Mouse (Mus musculus): ENCODE data around the gene Lcp1. TPM values are rescaled to one million over a fixed set of nuclear protein-coding genes. Genes with fewer than 3 reads are reported as not detected.

The Lcp1 gene
- 0.01 TPM for polyA plus RNA-seq (2012; fragmentation: generic; extraction: Trizol)
- long read RNA-seq, experiment 1, result 0 reads
- long read RNA-seq, experiment 2, result 0 reads

DNA sequence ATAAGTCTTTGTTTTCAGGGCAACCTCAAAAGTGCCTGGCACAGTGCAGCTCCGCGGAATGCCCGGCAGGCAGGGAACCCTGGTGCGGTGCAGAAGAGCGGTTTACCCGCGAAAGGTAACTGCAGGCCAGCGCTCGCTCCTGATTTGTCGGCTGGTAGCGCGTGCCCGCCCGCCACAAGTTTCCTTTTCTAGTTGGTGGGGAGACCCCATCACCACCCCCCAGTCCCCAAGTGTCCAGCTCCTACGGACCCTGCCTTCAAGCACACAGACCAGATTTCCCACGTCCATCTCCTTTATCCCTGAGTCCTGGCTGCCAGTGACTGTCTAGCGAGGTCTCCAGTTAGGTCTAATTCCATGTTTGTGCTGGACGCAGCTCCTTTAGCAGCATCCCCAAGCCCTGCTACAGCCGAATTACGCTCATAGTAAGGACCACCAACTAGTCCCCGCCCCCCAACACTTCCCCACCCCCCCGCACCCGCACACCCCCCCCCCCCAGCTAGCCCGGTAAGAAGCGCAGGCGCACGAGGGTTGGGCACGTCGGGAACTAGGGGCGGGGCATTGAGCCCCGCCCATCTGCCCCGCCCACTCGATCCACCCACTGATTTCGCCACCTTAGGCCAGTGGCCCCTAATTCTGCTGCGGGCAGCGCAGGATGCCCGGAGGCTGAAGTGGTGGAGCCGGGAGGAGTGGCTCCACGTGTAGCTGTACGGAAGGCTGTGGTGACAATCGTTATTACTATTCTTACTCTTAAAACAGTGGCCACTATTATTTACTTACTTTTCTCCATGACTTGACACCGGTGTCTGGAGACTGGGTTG, at the start of gene Lcp1, which contains the start of gene Lrrc63:
TSS of gene Lcp1 (plus strand) at position 601 of the 818 bp plus-strand sequence.
TSS of gene Lrrc63 (minus strand) at position 381 of the 818 bp plus-strand sequence.
- H3ac ChIP-seq (ENCODE audit: control insufficient read depth, insufficient read length, low read depth), result peak within 1 kb of the TSS; percentile 10
- H3K79me3 ChIP-seq (ENCODE audit: low read depth), result no peaks in the 10 kb centered on the region
- H3K27me3 ChIP-seq (ENCODE audit: control insufficient read depth, insufficient read depth, insufficient read length), result peaks cover 31% of the 10 kb centered on the region
- no peak for TF ChIP-seq MYOG (IDR thresholded peaks at IDR 0.05; ENCODE audit: control insufficient read depth, extremely low read depth, insufficient read length)
- TF ChIP-seq MAX (IDR thresholded peaks at IDR 0.05), result no peak
- TF ChIP-seq CTCF (IDR thresholded peaks at IDR 0.05; ENCODE audit: control insufficient read depth, insufficient read depth, insufficient read length), result no peak
- TF ChIP-seq MYOD1 (IDR thresholded peaks at IDR 0.05; ENCODE audit: control insufficient read depth, insufficient read length, low read depth), result no peak
- H3K79me2 ChIP-seq (ENCODE audit: control insufficient read depth, insufficient read depth), result no peaks in the 10 kb centered on the region
- H3K4me3 ChIP-seq (ENCODE audit: insufficient read depth, poor library complexity, severe bottlenecking), result no peak within 1 kb of the TSS
- no peaks in the 10 kb centered on the region for H3K36me3 ChIP-seq (ENCODE audit: control insufficient read depth, insufficient read depth)

DNA sequence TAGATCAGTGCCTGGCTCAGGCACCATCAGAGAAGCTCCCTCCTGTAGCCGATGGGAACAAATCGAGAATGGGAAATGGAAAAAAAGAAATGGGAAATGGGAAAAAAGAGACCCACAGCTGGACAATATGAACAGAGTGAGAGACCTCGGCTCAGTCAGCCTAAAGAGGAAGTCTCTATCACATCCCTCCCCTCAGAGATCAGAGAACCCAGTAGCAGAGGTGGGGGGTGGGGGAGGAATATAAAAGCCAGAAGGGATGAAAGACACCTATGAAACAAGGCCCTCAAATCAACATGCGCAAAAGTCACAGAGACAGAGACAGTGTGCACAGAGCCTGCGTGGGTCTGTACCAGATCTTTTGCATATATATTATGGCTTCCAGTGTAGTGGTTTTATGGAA, 27.9 kb upstream of the Lcp1 start:
- Histone ChIP-seq H3K79me3 (ENCODE audit: low read depth) (no peaks in the 10 kb centered on the region), H3K4me3 (ENCODE audit: insufficient read depth, poor library complexity, severe bottlenecking) (no peak overlapping the region), H3K79me2 (ENCODE audit: control insufficient read depth, insufficient read depth) (no peaks in the 10 kb centered on the region), H3K36me3 (ENCODE audit: control insufficient read depth, insufficient read depth) (no peaks in the 10 kb centered on the region), H3ac (ENCODE audit: control insufficient read depth, insufficient read length, low read depth) (no peak overlapping the region), H3K27me3 (ENCODE audit: control insufficient read depth, insufficient read depth, insufficient read length) (peaks cover 6% of the 10 kb centered on the region)
- TF ChIP-seq MYOG (IDR thresholded peaks at IDR 0.05; ENCODE audit: control insufficient read depth, extremely low read depth, insufficient read length) (no peak), CEBPB (IDR thresholded peaks at IDR 0.05; ENCODE audit: low read depth) (no peak), MAX (IDR thresholded peaks at IDR 0.05) (no peak), MYOD1 (IDR thresholded peaks at IDR 0.05; ENCODE audit: control insufficient read depth, insufficient read length, low read depth) (no peak), FOSL1 (IDR thresholded peaks at IDR 0.05; ENCODE audit: insufficient read depth, low read length, poor library complexity, severe bottlenecking) (no peak), USF1 (IDR thresholded peaks at IDR 0.05; ENCODE audit: low read depth) (no peak), CTCF (IDR thresholded peaks at IDR 0.05; ENCODE audit: control insufficient read depth, insufficient read depth, insufficient read length) (no peak)

DNA sequence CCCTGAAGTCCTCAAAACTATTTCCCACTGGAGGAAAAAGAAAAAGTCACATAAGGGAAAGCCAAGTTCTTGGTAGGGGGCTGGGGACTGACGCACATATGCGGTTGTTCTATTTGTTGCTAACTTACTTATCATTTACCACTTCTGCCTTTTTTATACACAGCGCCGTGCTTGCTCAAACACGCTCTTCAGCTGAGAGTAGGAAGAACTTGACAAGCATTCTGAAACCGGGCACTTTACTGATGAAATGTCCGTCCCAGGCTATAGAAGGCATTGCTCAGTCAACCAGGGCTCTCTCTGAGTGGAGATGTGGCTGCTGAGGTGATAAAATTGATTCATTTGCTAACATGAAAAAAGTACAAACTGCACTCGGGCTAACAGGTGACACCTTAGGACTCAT, 9.2 kb upstream of the Lcp1 start:
- H3ac ChIP-seq (ENCODE audit: control insufficient read depth, insufficient read length, low read depth), result no peak overlapping the region
- H3K79me2 ChIP-seq (ENCODE audit: control insufficient read depth, insufficient read depth), result no peaks in the 10 kb centered on the region
- TF ChIP-seq USF1 (IDR thresholded peaks at IDR 0.05; ENCODE audit: low read depth), result no peak
- no peak for TF ChIP-seq MYOD1 (IDR thresholded peaks at IDR 0.05; ENCODE audit: control insufficient read depth, insufficient read length, low read depth)
- TF ChIP-seq CTCF (IDR thresholded peaks at IDR 0.05; ENCODE audit: control insufficient read depth, insufficient read depth, insufficient read length), result no peak
- no peak for TF ChIP-seq CEBPB (IDR thresholded peaks at IDR 0.05; ENCODE audit: low read depth)
- no peak for TF ChIP-seq MYOG (IDR thresholded peaks at IDR 0.05; ENCODE audit: control insufficient read depth, extremely low read depth, insufficient read length)
- no peak for TF ChIP-seq FOSL1 (IDR thresholded peaks at IDR 0.05; ENCODE audit: insufficient read depth, low read length, poor library complexity, severe bottlenecking)
- TF ChIP-seq MAX (IDR thresholded peaks at IDR 0.05), result no peak
- no peaks in the 10 kb centered on the region for H3K79me3 ChIP-seq (ENCODE audit: low read depth)
- H3K27me3 ChIP-seq (ENCODE audit: control insufficient read depth, insufficient read depth, insufficient read length), result peaks cover 12% of the 10 kb centered on the region
- H3K4me3 ChIP-seq (ENCODE audit: insufficient read depth, poor library complexity, severe bottlenecking), result no peak overlapping the region
- H3K36me3 ChIP-seq (ENCODE audit: control insufficient read depth, insufficient read depth), result no peaks in the 10 kb centered on the region

DNA sequence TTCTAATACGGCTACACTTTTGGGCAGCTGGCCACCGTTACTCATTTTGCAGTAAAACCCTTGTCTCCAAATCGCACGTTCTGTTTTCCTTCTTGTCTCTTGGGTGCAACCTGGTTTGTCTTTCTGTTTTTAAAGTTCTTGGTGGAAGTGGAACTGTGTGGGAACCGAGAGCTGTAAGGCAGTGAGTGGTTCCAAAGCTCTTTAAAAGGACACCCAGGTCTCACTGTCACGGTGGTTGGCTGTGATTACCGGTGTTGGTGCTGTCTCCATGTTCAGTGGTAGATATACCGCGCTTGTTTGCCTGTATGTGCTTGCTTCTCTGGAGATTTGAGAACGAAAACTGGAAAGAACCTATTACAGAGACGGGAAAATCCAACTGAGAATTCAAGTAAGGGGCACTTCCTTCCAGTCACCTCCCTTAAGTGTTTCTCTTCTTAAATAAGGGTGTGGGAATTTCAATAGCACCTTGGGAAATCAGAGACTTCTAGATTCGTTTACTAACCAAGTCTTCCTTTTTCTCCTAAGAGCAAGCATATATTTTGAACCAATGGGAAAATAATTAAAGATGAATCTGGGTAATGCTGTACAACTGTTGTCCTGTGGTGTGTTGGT, 529 bp downstream of the Lcp1 start:
- Histone ChIP-seq H3K4me3 (ENCODE audit: insufficient read depth, poor library complexity, severe bottlenecking) (no peak overlapping the region), H3K27me3 (ENCODE audit: control insufficient read depth, insufficient read depth, insufficient read length) (peaks cover 34% of the 10 kb centered on the region), H3ac (ENCODE audit: control insufficient read depth, insufficient read length, low read depth) (no peak overlapping the region), H3K79me3 (ENCODE audit: low read depth) (no peaks in the 10 kb centered on the region), H3K79me2 (ENCODE audit: control insufficient read depth, insufficient read depth) (no peaks in the 10 kb centered on the region), H3K36me3 (ENCODE audit: control insufficient read depth, insufficient read depth) (no peaks in the 10 kb centered on the region)
- TF ChIP-seq CTCF (IDR thresholded peaks at IDR 0.05; ENCODE audit: control insufficient read depth, insufficient read depth, insufficient read length) (no peak), USF1 (IDR thresholded peaks at IDR 0.05; ENCODE audit: low read depth) (no peak), CEBPB (IDR thresholded peaks at IDR 0.05; ENCODE audit: low read depth) (no peak), MYOD1 (IDR thresholded peaks at IDR 0.05; ENCODE audit: control insufficient read depth, insufficient read length, low read depth) (no peak), MAX (IDR thresholded peaks at IDR 0.05) (no peak)

DNA sequence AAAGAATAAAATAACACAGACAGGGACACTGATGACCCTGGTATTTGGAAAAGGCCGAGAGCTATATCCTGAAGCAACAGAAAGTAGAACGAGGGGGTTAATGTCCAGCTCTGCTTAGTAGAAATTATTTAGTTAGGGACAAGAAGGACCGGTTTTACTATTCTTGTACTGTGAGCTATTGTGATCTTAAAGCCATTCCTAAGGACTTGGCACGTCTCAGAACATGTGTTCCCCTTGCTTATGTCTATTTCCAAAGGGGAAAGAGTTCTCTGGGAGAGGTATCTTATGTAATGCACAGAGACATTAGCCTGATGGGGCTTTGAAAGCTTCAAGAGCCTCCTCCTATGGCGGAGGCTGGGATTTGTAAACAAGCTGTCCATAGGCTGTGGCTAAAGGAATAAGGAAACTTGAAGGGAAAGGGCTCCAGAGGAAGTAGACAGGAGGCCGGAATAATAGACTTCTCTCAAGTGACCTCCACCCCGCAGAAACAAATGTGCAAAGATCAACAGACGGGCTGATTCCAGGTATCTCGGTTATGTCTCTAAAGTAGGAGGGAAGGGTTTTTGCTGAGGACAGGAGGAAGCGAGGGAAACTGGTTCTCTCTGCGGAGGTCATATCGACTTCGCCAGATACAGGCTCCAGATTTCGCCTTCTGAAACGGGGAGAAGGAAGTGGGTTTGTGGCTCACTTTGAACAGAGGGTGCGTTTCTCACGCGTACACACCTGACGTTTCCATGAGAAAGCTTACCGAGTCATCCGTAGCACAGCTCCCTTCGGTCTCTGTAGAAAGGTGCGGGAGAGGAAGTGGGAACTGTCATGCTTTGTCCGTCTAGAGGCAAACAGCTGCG, 5.4 kb downstream of the Lcp1 start:
- H3K79me3 ChIP-seq (ENCODE audit: low read depth), result no peaks in the 10 kb centered on the region
- H3K27me3 ChIP-seq (ENCODE audit: control insufficient read depth, insufficient read depth, insufficient read length), result peaks cover 23% of the 10 kb centered on the region
- TF ChIP-seq MYOD1 (IDR thresholded peaks at IDR 0.05; ENCODE audit: control insufficient read depth, insufficient read length, low read depth) (no peak), MAX (IDR thresholded peaks at IDR 0.05) (no peak), USF1 (IDR thresholded peaks at IDR 0.05; ENCODE audit: low read depth) (no peak), CTCF (IDR thresholded peaks at IDR 0.05; ENCODE audit: control insufficient read depth, insufficient read depth, insufficient read length) (no peak), CEBPB (IDR thresholded peaks at IDR 0.05; ENCODE audit: low read depth) (no peak), MYOG (IDR thresholded peaks at IDR 0.05; ENCODE audit: control insufficient read depth, extremely low read depth, insufficient read length) (no peak), FOSL1 (IDR thresholded peaks at IDR 0.05; ENCODE audit: insufficient read depth, low read length, poor library complexity, severe bottlenecking) (no peak)

More for the DNA sequence above, 5.4 kb downstream of the Lcp1 start:
- no peak overlapping the region for H3ac ChIP-seq (ENCODE audit: control insufficient read depth, insufficient read length, low read depth)
- no peak overlapping the region for H3K4me3 ChIP-seq (ENCODE audit: insufficient read depth, poor library complexity, severe bottlenecking)
- H3K79me2 ChIP-seq (ENCODE audit: control insufficient read depth, insufficient read depth), result no peaks in the 10 kb centered on the region
- no peaks in the 10 kb centered on the region for H3K36me3 ChIP-seq (ENCODE audit: control insufficient read depth, insufficient read depth)

Measured in C2C12 (cell line).